Mouse (Mus musculus) c-Kit-positive CD71-positive TER-119-positive erythroid progenitor cells, embryonic 14.5 days (primary cell): Measurements from ENCODE around the gene Mthfd1l.
"Not testable (repeated sequence)": the region's sequence is repeated elsewhere in the genome, so short reads cannot be mapped to it uniquely, and the experiment has no call there.

Experiments used
- DNase-seq: peaks from one replicate; pipeline ENCODE4 v3.0.0-alpha.2; 2013; ENCODE audit warnings: low spot score

Mthfd1l gene

GRCm38 (mm10) chr10:4046496-4046895, 73.6 kb downstream of the Mthfd1l start:
- no peak for DNase-seq

DNA sequence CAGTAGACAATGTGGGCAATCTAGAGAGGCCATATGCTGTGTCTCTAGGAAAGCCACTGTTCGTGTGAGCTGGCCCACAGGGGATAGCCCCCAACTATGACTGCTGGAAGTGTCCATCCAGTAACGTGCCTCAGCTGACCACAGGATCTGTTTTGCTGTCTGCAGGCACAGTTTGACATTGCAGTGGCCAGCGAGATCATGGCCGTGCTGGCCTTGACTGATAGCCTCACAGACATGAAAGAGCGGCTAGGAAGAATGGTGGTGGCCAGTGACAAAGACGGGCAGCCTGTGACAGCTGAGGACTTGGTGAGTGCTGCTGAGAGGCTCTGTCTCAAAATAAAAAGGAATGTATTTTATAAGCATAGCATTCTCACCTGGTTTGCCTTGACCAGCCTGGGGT, 74.7 kb downstream of the Mthfd1l start:
- no peak for DNase-seq

- no peak for DNase-seq
These were observed 77.3 kb downstream of the Mthfd1l start for GRCm38 (mm10) chr10:4050236-4050635.

DNA sequence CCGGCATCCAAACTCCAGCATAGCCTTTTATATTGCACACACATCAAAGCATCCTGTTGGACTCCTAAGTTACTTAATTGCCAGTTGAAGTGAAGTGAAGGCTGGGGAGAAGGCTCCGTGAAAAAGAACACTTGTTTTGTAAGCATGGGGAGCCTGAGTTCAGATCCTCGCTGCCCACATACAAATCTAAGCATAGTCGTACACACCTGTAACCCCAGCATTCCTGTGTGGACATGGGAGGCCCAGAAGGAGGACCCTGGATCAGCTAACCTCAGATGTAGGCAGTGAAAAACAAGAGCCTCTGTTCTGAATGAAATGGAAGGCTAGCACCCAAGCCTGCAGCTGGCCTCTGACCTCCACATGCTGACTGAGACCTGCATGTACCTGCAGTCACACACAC, 79.8 kb downstream of the Mthfd1l start:
- DNase-seq: no peak

DNA sequence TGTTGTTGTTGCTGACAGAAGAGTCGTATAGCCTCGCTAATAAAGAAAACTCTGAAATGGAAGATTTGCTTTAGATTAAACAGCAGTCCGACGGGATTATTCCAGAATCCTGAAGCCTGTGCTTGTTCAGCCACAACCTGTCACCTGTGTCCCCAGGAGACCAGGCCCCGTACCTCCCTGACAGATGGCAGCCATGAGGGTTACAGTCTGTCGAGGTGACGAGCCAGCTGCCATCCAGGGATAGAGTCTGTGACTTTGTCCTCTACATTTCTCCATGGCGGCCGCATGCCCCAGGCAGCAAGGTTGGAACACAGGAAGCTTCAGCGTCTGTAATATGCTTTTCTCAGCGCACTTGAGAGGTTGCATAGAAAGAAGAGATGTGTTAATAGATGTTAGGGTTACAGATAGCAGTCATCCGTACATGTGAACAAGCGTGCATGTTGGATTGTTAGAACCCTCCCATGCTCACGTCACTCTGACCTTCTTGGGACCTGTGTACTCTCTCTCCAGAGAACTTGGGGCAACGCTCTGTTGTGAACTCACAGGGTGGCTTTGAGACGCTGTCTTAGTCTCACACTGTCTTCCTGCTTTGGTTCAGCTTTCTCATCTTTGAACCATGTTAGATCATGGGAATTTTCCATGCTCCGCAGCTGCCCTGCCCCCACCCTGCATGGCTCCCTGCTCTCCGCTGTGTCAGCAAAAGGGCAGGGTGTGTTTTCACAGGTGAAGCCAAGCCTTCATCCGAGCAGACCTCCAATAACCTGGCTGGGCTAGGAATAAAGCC, 80.6 kb downstream of the Mthfd1l start:
- no peak for DNase-seq

- no peak for DNase-seq
These were observed 81.7 kb downstream of the Mthfd1l start for GRCm38 (mm10) chr10:4054589-4054988.

GRCm38 (mm10) chr10:4057397-4057796, 84.5 kb downstream of the Mthfd1l start:
- no peak for DNase-seq

DNA sequence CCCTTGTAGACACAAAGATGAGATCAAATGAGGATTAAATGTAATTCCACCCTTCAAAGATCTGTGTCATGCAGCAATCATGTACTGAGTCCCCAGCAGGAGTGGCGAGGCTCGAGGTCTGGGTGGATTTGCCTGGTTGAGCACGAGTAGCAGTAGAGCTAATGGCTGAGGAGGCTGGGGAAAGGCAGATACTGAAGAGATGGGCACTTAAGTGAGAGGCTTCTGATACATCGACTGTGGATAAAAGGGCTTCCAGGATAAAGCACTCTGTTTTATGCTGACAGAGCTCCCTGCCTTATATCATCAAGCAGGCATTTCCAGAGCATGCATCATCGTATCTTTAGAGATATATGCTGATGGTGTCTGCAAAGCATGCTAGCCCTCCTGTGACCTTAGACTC, 84.9 kb downstream of the Mthfd1l start:
- DNase-seq: no peak

DNA sequence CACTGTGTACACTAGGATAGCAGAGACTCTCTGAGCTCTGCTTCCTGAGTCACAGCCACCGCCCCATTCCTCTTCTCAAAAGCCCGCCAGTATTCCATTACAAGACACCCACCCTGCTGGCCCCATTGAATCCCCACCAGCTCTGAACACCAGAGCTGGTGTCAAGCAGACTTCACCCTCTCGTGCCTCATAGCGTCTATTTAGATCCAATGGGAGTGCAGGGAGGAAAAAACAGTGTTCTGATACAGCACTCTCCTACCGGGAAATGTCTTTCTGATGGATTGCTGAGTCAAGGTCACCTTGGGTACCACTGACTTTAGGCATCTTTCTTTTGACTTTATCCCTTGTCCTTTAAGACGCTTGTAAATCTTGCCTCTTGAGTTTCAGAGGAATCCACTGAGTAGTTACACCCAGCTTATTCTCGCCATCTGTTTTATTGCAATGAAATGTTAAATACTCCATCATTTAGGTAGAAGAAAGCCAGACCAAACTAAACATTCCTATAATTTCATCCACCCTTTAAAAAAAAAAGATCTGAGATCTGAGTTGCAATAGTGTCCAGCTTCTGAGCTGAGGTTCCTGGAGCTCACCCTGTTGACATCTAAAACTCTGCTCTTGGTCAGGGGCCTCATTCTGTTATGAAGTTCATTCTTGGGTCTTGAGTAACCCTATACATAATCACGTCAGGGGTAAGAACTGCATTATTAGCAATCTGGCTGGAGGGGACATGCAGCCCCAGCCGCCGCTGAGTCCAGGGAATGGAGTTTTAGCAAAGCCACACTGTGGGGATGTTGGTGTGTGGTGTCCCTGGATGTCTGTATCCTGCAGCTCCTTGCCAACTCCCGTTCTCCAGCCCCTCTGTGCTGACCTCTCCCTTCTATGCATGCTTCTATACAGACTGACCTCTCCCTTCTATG, 88.4 kb downstream of the Mthfd1l start:
- DNase-seq: no peak

GRCm38 (mm10) chr10:4063537-4063936, 90.6 kb downstream of the Mthfd1l start:
- no peak for DNase-seq

GRCm38 (mm10) chr10:4065295-4066084, 92.6 kb downstream of the Mthfd1l start:
- no peak for DNase-seq

DNA sequence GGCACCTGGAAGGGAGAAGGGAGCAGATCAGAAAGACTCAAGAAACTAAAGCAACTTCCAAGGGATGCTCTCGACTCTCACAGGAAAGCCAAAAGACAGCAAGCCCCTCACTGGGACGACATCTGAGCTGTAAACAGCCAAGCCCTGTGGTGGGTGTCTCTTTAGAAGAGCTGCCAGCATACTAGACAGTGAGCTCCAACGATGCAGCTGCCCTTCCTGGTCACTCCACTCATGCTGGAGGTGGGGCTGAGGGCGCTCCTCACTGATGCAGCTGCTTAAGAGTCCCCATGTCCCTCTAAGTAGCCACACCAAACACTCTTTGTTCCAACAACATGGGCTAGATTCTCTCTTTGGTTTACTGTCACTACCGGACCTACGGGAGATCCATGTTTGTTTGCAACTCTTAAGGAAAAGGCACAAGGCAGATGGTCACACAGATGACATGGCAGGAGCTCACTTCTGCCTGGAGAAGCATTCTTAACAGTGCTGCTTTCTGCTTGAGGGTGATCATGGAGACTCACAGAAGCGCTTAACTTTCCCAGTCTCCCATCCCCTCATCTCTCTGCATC, 96.4 kb downstream of the Mthfd1l start:
- DNase-seq: no peak

DNA sequence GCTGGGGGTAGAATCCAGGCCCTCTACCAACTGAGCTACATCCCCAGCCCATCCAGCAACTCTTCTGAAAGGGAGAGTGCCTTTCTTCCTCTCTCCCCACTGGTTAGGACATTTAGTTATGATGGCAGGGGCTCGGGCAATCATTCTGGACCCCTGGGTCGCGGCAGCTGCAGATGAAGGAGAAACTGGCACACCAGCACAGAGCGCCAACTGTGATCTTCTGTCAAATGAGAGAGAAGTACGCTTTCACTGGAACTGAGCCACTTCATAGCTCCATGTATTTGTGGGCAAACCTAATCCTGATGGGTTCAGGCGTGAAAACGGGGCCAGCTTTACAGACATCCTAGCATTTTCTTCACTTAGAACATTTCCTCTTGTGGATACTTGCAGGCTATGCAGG, 97.1 kb downstream of the Mthfd1l start:
- no peak for DNase-seq

GRCm38 (mm10) chr10:4071069-4071844, 98.3 kb downstream of the Mthfd1l start:
- DNase-seq: no peak

- DNase-seq: no peak
These were observed 99.0 kb downstream of the Mthfd1l start for GRCm38 (mm10) chr10:4071845-4072345.

DNA sequence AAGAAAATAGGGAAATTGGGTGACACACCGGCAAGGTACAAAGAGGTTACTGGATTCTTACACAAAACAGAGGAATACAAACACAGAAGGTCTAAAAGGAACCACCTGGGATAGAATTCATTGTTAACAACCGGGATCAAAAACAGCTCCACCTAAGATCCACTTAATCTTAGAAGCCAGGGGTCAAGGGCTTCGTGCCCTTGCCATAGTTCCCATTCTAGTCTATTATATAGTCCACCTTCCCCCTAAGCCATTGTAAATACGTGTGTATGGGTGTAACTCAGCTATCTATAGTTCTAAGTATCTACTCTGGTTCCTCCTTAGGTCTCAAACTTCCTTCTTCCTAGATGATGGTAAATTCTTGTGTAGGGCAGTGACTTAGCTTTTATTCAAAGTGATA, 99.6 kb downstream of the Mthfd1l start:
- not testable (repeated sequence) for DNase-seq

DNA sequence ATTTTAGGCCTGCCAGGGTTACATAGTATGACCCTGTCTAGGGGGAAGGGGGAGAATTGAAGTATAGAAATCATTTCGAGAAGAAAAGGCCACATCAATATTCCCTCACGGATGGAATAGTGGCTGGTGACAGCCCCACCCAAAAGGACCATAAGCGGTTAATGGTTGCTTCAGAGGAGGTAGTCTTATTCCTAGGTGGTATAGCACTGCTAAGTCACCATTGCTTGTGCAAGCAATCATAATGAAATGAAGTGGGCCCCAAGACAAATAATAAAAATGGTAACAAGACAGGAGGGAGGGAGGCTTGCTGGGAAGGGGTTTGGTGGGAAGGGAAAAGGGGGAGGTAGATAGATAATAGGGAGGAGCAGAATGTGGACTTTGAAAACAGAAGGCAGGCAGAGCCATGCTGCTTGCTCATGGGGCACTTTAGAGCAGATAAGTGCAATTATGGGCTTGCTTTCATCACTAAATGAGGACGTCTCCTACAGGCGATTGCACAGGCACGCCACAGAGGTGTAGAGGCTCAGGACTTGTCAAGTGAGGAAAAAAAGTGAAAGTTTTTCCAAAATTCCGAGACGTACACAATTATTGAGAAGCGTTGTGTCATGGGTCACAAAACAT, 105.4 kb downstream of the Mthfd1l start:
- DNase-seq: no peak

DNA sequence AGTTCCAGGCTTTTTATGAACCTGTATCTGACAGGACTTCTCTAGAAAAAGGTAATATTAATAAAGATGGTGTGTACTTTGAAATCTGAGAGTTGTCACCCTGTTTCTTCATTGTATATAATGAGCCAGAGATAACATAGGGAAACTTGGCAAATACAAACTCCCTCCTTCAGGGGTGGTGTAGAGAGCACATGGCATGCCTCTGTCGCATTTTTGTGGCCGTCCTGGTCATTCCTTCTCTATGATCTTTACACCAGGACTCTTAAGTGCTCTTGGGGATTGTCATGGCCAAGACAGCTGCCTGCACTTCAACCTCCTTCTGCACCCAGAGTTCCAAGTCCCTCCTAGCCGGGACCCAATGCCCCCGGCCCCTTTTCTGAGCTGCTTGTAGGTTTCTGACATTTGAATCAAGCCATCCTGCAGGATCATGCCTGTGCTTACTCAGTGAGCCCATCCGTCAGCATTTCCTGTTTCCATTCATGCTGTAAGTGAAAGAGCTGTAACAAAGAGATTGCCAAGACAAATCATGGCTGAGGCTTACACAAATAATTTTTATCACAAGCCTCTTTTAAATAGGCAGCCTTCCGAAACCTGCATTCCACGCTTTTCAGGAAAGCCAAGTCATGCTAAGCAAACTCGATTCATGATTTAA, 106.2 kb downstream of the Mthfd1l start:
- no peak for DNase-seq

- DNase-seq: no peak
These were observed 106.8 kb downstream of the Mthfd1l start for GRCm38 (mm10) chr10:4079643-4080244.

GRCm38 (mm10) chr10:4083609-4084008, 110.7 kb downstream of the Mthfd1l start:
- no peak for DNase-seq
